Mouse (Mus musculus) C3H10T1/2 (cell line): ENCODE data around the gene Add3. TPM values are rescaled to one million over a fixed set of nuclear protein-coding genes. Genes with fewer than 3 reads are reported as not detected.

Source experiments
- polyA plus RNA-seq, 2 experiments: library from polyadenylated mRNA; unstranded; fragments of >200 nt; fragmentation: generic; extraction: Trizol; gene quantifications; one replicate each; pipeline ENCODE4 v1.2.1; 2012; ENCODE audit warnings: missing spikeins in 2 of 2

Add3 gene
- 10 to 100 TPM in 1 of 2 experiments, under 1 TPM in 1; 0.60 to 22.7 TPM for polyA plus RNA-seq

DNA sequence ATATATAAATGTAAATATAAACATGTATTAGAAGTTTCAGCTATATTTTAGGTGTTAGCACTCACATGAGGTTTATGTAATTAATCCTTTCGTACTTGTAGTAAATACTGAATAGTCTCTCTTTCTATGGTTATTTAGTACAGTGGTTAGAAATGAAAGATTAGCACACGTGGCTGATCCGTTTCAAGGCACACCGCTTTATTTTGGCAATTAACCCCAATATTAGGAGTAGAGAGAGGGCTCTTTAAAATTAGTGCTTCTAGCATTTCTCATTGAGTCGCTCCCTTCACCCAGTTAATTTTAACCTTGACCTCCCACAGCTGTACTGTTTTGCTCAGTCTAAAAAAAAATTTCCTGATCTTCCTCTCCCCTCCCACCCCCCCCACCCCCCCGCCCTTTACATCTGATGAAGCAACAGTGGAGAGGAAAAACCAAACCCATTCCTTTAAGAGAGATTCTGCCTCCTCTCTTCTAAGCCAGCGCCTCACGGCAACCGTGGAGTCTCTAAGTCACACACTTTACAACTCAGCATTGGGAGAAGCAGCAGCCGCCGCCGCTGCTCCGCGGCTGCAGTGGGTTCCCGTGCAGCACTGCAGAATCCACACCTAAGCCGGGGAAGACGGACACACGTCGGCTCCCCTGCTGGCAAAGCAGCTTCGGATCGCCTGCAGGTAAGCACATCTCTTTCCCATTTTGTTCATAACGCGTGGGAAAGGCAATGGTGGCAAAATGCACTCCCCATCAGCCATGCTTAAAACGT lies at the start of gene Add3:
TSS of gene Add3 (plus strand) at position 400 of the 760 bp plus-strand sequence.

Other genes starting within 250 kb of the Add3 start
- gene Xpnpep1, start 100.2 kb upstream of the Add3 start, polyA plus RNA-seq = 100 to 1,000 TPM; 151 to 164 TPM
- 10 to 100 TPM in 1 of 2 experiments, 1 to 10 TPM in 1; 2.1 to 18.1 TPM for gene Mxi1, start 170.1 kb downstream of the Add3 start, polyA plus RNA-seq
- gene Gm10197, start 231.3 kb downstream of the Add3 start, polyA plus RNA-seq = not detected